Mouse (Mus musculus) intestine, embryonic 15.5 days (tissue): Measurements from ENCODE around the gene Dbndd1. TPM values are rescaled to one million over a fixed set of nuclear protein-coding genes. Genes with fewer than 3 reads are reported as not detected.
A peak's percentile ranks its signal among the peaks of the same experiment; 100 is the strongest.
"Not testable (repeated sequence)": the region's sequence is repeated elsewhere in the genome, so short reads cannot be mapped to it uniquely, and the experiment has no call there.

Source experiments
- ATAC-seq: fragments of 200-750 bp; cut with Nextera tagmentation; 2 replicates; pipeline ENCODE4 v1.8.0; 2017; ENCODE audit warnings: moderate TSS enrichment, moderate library complexity
- H3K27ac ChIP-seq: fragments of 300-500 bp; sonication (generic); 2 replicates; pipeline ENCODE4 v1.5.1; 2015; ENCODE audit warnings: mild to moderate bottlenecking, inconsistent platforms
- H3K27me3 ChIP-seq: fragments of 300-500 bp; sonication (generic); replicated peaks from 2 replicates; pipeline ENCODE4 v1.6.1; 2015; ENCODE audit warnings: inconsistent platforms
- H3K36me3 ChIP-seq: fragments of 300-500 bp; sonication (generic); 2 replicates; pipeline ENCODE4 v1.6.1; 2015; ENCODE audit warnings: inconsistent platforms
- H3K4me1 ChIP-seq: fragments of 300-500 bp; sonication (generic); replicated peaks from 2 replicates; pipeline ENCODE4 v1.6.1; 2015; ENCODE audit warnings: inconsistent platforms
- H3K4me2 ChIP-seq: fragments of 300-500 bp; sonication (generic); replicated peaks from 2 replicates; pipeline ENCODE4 v1.6.1; 2015; ENCODE audit warnings: mild to moderate bottlenecking, inconsistent platforms
- H3K4me3 ChIP-seq: fragments of 300-500 bp; sonication (generic); replicated peaks from 2 replicates; pipeline ENCODE4 v1.5.1; 2015; ENCODE audit warnings: inconsistent platforms
- H3K9ac ChIP-seq: fragments of 300-500 bp; sonication (generic); 2 replicates; pipeline ENCODE4 v1.6.1; 2015; ENCODE audit warnings: inconsistent platforms
- H3K9me3 ChIP-seq: fragments of 300-500 bp; sonication (generic); 2 replicates; pipeline ENCODE4 v1.6.1; 2016; ENCODE audit warnings: inconsistent platforms
- WGBS: fragments of 180-500 bp; shearing (Covaris S2); methylation state at CpG from one replicate; pipeline ENCODE4 v1.1.7; 2015; 5-methylcytosine and 5-hydroxymethylcytosine counted together
- polyA plus RNA-seq: library from polyadenylated mRNA; unstranded; fragments of >200 nt; fragmentation: Nextera tagmentation; extraction: Ambion mirVana; gene quantifications from 2 replicates; pipeline ENCODE4 v1.2.1, GENCODE M21; 2015

Gene Dbndd1
- polyA plus RNA-seq, 1 experiment from 2014 or later, result 2.7 TPM

DNA sequence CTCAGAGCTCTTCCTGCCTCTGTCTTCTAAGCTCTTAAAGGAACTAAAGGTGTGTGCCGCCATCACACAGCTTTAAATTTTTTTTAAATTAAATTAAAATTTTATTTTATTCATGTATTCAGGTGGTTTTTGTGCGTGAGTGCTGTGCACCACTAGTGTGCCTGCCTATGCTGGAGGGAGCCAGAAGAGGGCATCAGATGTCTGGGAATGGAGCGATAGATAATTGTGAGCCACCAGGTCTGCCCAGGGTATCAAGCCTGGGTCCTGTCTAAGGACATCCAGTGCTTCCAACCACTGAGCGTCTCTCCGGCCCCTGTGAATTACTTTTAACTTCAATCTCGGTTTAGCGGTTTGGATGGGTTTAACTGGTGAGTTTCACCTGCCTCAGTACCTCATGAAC lies 32.6 kb downstream of the Dbndd1 start:
- Histone ChIP-seq H3K4me2 (no peak overlapping the region), H3K9me3 (no peaks in the 10 kb centered on the region), H3K4me3 (no peak overlapping the region), H3K36me3 (peaks cover 28% of the 10 kb centered on the region), H3K27ac (no peak overlapping the region), H3K9ac (no peak overlapping the region), H3K27me3 (no peaks in the 10 kb centered on the region), H3K4me1 (0 out of 2 replicates have a peak, but pooled peaks cover 7% of the 10 kb centered on the region)
- no peak for ATAC-seq
- WGBS, result 89% methylated on average over 7 of the region's 7 CpGs

DNA sequence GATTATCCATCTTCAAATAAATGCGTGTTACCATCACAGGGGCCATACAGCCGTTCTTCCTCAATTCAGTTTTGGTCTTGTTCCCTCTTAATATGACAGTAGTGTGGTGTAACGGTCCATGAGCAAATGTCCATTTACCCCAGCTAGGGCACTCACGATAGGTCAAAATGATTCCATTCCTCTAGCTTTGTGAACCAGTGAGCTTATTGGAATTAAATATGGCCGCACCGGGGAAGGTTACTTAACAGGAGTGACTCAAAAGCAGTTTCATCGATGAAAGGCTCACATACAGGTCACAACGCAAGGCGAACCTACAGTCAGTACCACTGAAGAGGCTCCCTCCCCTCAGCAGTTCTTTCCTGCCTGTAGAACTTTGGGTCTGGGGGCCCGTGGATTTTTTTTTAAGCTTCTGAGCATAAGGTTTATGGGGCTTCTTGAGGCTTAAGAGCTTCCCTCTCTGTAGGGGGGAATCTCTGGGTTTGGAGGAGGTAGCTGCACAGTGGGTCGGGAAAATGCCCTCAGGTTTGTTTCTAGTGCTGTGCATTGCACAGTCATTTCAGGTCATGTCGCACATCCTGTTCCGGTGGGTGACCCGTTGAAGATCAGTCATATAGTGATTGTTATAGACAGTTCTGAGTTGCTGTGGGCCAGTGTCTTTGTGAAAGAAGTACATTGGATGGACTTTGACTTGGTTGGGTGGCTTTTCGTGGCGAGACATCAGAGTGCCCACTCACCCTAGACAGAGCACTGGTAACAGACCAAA lies 36.6 kb downstream of the Dbndd1 start:
- 34% methylated on average over 16 of the region's 16 CpGs for WGBS
- Histone ChIP-seq H3K4me3 (peak overlapping the region; percentile 94), H3K36me3 (peaks cover 14% of the 10 kb centered on the region; the same call in 1 of the 2 replicates), H3K9ac (peak overlapping the region; percentile 83), H3K4me2 (peak overlapping the region; percentile 58), H3K27ac (no peak overlapping the region), H3K4me1 (peaks cover 14% of the 10 kb centered on the region), H3K9me3 (no peaks in the 10 kb centered on the region), H3K27me3 (no peaks in the 10 kb centered on the region)
- ATAC-seq, result 0 out of 2 replicates have a peak, but pooled peaks have one; percentile 1

DNA sequence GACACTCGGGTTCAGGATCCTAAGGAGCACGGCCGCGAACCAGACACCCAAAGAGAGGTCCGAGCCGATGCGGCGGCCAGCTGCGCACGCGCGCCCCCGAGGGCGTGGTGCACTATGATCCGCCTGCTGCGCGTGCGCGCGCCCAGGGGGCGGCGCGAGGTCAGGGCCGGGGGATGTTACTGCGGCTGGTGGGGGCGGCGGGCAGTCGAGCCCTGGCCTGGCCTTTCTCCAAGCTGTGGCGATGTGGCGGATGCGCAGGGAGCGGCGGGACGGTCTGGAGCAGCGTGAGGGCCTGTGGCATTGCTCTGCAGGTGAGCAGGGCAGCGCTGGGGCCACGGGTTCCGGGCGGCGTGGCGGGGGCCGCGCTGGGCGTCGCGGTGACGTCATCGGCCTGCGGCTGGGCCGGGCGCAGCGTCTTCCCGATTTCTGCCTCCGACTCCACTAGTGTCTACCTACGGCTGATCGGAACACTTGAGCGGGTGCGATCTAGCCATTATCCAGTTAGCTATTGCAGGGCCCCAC lies 37.5 kb downstream of the Dbndd1 start, which contains the start of gene Afg3l1:
Gene Afg3l1 (plus strand): TSS at position 167 of the 522 bp plus-strand sequence.
- H3K4me1 ChIP-seq, result peaks cover 14% of the 10 kb centered on the region
- peaks cover 14% of the 10 kb centered on the region; the same call in 1 of the 2 replicates for H3K36me3 ChIP-seq
- H3K9ac ChIP-seq, result peak within 1 kb of the TSS; percentile 83
- peak within 1 kb of the TSS; percentile 97 for H3K27ac ChIP-seq
- peak; percentile 96 for ATAC-seq
- peak within 1 kb of the TSS; percentile 58 for H3K4me2 ChIP-seq
- WGBS, result under 1% methylated on average over 58 of the region's 58 CpGs
- H3K4me3 ChIP-seq, result peak within 1 kb of the TSS; percentile 94
- no peaks in the 10 kb centered on the region for H3K27me3 ChIP-seq
- H3K9me3 ChIP-seq, result no peaks in the 10 kb centered on the region

DNA sequence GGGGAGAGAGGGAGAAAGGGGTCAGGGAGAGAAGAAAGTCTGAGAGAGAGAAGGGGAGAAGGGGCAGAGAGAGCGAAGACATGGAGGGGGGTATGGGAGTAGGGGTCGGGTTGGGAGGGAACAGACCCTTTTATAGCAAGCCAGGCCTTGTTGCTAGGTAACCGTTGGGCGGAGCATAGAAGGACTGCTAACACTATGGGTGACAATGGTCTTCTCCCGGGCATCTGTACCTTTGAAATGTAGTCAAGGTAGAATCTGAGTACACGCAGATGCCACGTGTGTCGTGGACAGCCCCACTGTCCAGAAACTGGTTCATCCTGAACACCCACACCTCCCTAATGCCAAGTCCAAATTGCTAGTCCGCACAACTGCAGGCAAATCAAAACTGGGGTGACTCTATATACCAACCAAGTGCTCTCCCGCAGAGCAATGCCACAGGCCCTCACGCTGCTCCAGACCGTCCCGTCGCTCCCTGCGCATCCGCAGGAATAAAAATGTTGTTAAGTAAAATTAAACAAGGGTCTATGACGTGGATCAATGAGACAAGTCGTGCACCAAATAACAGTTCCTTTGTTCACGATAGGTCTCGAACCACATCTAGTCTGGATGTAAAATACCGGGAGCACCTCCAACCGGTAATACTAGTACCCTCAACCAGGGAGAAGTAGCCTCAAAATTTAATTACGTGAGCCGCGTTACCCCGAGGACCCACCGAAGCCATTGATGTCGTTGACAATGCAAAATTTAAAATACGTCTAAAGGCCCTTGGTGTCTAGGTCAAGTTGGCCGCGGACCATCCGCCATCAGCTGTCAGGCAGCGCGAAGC lies 38.1 kb downstream of the Dbndd1 start:
- Histone ChIP-seq H3K4me3 (peak overlapping the region; percentile 94), H3K36me3 (peaks cover 14% of the 10 kb centered on the region; the same call in 1 of the 2 replicates), H3K27me3 (no peaks in the 10 kb centered on the region), H3K4me2 (peak overlapping the region; percentile 58), H3K27ac (peak overlapping the region; percentile 97; the same call in 1 of the 2 replicates), H3K9ac (peak overlapping the region; percentile 83), H3K4me1 (peaks cover 14% of the 10 kb centered on the region), H3K9me3 (no peaks in the 10 kb centered on the region)
- peak; percentile 50 for ATAC-seq
- WGBS, result 8% methylated on average over 34 of the region's 34 CpGs

DNA sequence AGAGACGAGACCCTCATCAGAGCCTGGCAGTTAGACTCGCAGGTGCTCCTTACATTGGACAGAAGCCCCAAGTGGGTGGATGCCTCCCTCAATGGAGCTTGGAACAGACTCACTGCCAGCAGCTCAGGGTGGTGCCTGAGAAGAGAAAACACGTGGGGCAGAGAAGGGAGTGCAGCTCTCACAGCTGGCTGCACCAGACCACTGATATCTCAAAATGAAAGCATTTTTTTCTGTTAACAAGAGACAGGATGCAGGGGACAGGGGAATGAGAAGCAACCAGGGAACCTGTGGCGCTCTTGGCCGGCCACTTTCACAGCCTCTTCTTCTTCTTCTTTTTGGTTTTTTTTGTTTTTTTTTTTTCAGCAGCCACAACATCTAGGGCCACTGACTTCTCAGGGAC lies 40.7 kb downstream of the Dbndd1 start:
- H3K9me3 ChIP-seq, H3K36me3 ChIP-seq, H3K4me2 ChIP-seq, H3K27me3 ChIP-seq, H3K4me3 ChIP-seq, H3K9ac ChIP-seq, ATAC-seq, H3K27ac ChIP-seq: not testable (repeated sequence)
- 73% methylated on average over 5 of the region's 5 CpGs for WGBS
- peaks cover 14% of the 10 kb centered on the region for H3K4me1 ChIP-seq

DNA sequence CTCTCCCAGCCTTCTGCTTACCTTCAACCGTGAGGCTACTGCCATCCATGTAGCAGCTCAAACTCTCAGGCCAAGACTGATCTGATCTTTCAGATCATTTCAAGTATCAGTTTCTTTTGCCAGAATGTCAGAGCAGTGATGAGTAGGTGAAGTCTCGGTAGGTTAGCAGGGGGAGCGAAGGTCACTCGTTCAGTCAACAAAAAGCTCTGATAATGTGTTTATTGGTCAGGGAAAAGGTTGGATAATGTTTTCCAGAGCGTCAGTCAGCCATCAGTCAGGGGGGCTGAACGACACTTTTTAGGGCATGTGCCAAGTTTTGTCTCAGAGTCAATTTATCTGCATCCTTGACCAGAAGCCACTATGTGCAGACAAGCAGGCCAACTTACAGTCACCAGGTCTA lies 42.3 kb downstream of the Dbndd1 start:
- ATAC-seq, H3K4me1 ChIP-seq, H3K27me3 ChIP-seq, H3K36me3 ChIP-seq, H3K9ac ChIP-seq, H3K4me2 ChIP-seq, H3K27ac ChIP-seq, H3K4me3 ChIP-seq, H3K9me3 ChIP-seq: not testable (repeated sequence)
- WGBS, result 40% methylated on average over 6 of the region's 6 CpGs

DNA sequence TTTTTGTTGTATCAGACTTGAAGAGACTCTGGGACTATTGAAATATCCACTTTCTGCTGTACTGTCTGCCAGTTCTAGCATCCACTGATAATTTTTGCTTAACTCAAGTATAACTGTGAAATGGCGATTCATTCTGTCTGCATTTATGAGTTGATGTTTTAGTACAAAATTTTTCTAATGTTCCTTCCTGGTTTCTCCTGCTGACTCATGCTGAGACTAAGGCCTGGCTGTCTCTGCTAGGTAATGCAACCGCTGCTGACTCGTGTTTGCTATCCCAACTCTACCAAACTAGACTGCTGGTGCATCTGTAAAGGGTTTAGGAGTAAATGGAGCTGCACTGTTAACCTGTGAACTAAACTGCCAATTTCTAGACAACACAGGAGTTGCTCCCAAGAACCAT lies 47.8 kb downstream of the Dbndd1 start:
- ATAC-seq, result no peak
- Histone ChIP-seq H3K27me3 (no peaks in the 10 kb centered on the region), H3K4me3 (no peak overlapping the region), H3K4me2 (no peak overlapping the region), H3K36me3 (no peaks in the 10 kb centered on the region), H3K9ac (no peak overlapping the region), H3K4me1 (no peaks in the 10 kb centered on the region), H3K27ac (no peak overlapping the region), H3K9me3 (no peaks in the 10 kb centered on the region)
- WGBS, result 78% methylated on average over 3 of the region's 3 CpGs

DNA sequence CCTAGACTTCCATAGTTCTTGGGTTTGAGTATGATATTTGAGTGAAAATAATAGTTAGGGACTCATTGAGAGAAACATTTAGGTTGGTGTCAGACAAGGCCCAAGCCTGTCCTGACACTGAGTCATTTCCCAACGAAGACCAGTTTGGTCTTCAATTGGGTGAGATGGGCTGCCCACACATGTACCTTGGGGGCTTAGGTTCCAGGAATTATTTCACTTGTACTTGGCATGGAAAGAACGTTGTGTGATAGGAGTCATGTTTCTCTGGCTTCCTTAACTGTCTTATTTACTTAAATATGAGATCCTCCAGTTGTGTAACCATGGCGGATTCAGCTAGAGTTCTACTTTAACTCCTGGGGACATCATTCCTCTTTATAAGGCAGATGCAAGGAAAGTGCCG lies 51.6 kb downstream of the Dbndd1 start:
- no peak overlapping the region for H3K4me2 ChIP-seq
- WGBS, result 90% methylated on average over 4 of the region's 4 CpGs
- H3K36me3 ChIP-seq, result peaks cover 9% of the 10 kb centered on the region
- H3K27me3 ChIP-seq, result no peaks in the 10 kb centered on the region
- no peak for ATAC-seq
- H3K9me3 ChIP-seq, result no peaks in the 10 kb centered on the region
- no peak overlapping the region for H3K4me3 ChIP-seq
- no peak overlapping the region for H3K27ac ChIP-seq
- H3K4me1 ChIP-seq, result no peaks in the 10 kb centered on the region
- no peak overlapping the region for H3K9ac ChIP-seq

Other genes starting within 250 kb of the Dbndd1 start
- gene Fanca, start 196.9 kb downstream of the Dbndd1 start, polyA plus RNA-seq, result 19.5 and 21.8 TPM in 2 replicates
- gene Spire2, start 182.8 kb downstream of the Dbndd1 start, polyA plus RNA-seq, result 3.9 and 4.4 TPM in 2 replicates
- gene Tcf25, start 141.7 kb downstream of the Dbndd1 start, polyA plus RNA-seq, result 147 and 170 TPM in 2 replicates
- gene Mc1r, start 108.4 kb downstream of the Dbndd1 start, polyA plus RNA-seq, result 0.04 TPM in 1 of 2 replicates, not detected in the other
- 59.1 and 63.8 TPM in 2 replicates for gene Tubb3, start 104.0 kb downstream of the Dbndd1 start, polyA plus RNA-seq
- gene Def8, start 91.9 kb downstream of the Dbndd1 start, polyA plus RNA-seq, result 26.0 and 26.4 TPM in 2 replicates
- 43.4 and 51.2 TPM in 2 replicates for gene Afg3l1, start 37.6 kb downstream of the Dbndd1 start, polyA plus RNA-seq
- 20.3 and 21.7 TPM in 2 replicates for gene Gas8, start 3.4 kb upstream of the Dbndd1 start, polyA plus RNA-seq
- 6.4 and 7.6 TPM in 2 replicates for gene Rhou, start 138.5 kb upstream of the Dbndd1 start, polyA plus RNA-seq